ENCODE assay signal across 8 mouse cellular contexts in the genomic region with DNA sequence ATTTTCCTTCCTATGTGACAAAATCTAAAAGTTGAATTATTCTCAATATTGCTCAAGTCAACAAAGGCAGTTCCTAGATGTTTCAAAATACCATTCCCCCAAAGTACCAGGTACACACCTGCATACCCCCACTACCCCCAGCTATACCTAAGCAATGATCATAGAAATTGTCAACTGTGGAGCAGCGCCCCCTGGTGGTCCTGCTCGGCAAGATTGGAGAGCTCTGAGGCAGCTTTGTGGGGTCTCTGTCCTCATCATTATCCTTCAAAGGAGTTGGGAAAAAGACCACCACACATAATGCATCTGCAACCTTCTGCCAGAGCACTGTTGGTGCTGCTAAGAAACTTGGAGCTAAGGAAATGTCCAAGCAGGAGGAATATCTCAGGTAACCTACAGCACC. TPM values are rescaled to one million over a fixed set of nuclear protein-coding genes. Genes with fewer than 3 reads are reported as not detected.
DNase-seq lines count a peak whose midpoint lies in the region; ATAC-seq and TF ChIP-seq lines count a peak whose summit lies in the region.

No protein-coding gene starts in this region.

- ATAC-seq in forebrain, embryonic 14.5 days: no peak; the same call in 1 of the 2 replicates
- ATAC-seq in forebrain, embryonic 13.5 days: no peak
- no peak for ATAC-seq in lung, postnatal 0 days

- H3K4me3 ChIP-seq in forebrain, embryonic 14.5 days (ENCODE audit: low read depth, low read length): no peak overlapping the region
- no peak overlapping the region for H3K4me3 ChIP-seq in forebrain, embryonic 13.5 days
- no peak overlapping the region for H3K4me3 ChIP-seq in lung, postnatal 0 days (ENCODE audit: low read depth, low read length)

- no peak overlapping the region for H3K9ac ChIP-seq in forebrain, embryonic 14.5 days (ENCODE audit: low read length)
- no peak overlapping the region for H3K9ac ChIP-seq in forebrain, embryonic 13.5 days
- H3K9ac ChIP-seq in lung, postnatal 0 days (replicated peaks; ENCODE audit: low read depth): no peak overlapping the region

- H3K36me3 ChIP-seq in forebrain, embryonic 14.5 days (ENCODE audit: control insufficient read depth, insufficient read depth, low read length): no peaks in the 10 kb centered on the region
- no peaks in the 10 kb centered on the region for H3K36me3 ChIP-seq in forebrain, embryonic 13.5 days (ENCODE audit: poor library complexity, severe bottlenecking)
- H3K36me3 ChIP-seq in lung, postnatal 0 days (ENCODE audit: insufficient read depth, low read length): no peaks in the 10 kb centered on the region

- no peaks in the 10 kb centered on the region for H3K9me3 ChIP-seq in forebrain, embryonic 14.5 days (replicated peaks; ENCODE audit: control insufficient read depth, low read length)
- H3K9me3 ChIP-seq in forebrain, embryonic 13.5 days (replicated peaks): no peaks in the 10 kb centered on the region
- no peaks in the 10 kb centered on the region for H3K9me3 ChIP-seq in lung, postnatal 0 days (ENCODE audit: low read length)

- DNase-seq in forebrain, embryonic 14.5 days (ENCODE audit: low spot score): peak; percentile 58
- DNase-seq in right cerebral cortex, adult 18-20 months: peak; percentile 13
- DNase-seq in right cerebral cortex, postnatal 36 days (ENCODE audit: low spot score in 2 of 2): no peak
- DNase-seq in cerebellum, adult 9-10 months: peak; percentile 29
- peak; percentile 35 to 65 for DNase-seq in heart, postnatal 10 days
- no peak for DNase-seq in lung, postnatal 0 days (ENCODE audit: low spot score)
- peak; percentile 47 for DNase-seq in thymus, postnatal 0 days (ENCODE audit: low spot score)

- H3K27ac ChIP-seq in forebrain, embryonic 14.5 days (ENCODE audit: low read depth, low read length): no peak overlapping the region
- H3K27ac ChIP-seq in forebrain, embryonic 13.5 days: no peak overlapping the region
- no peak overlapping the region for H3K27ac ChIP-seq in lung, postnatal 0 days (ENCODE audit: low read length)

- no peak overlapping the region for H3K4me2 ChIP-seq in forebrain, embryonic 14.5 days (ENCODE audit: low read length)
- H3K4me2 ChIP-seq in forebrain, embryonic 13.5 days: no peak overlapping the region
- H3K4me2 ChIP-seq in lung, postnatal 0 days (replicated peaks; ENCODE audit: low read depth, low read length): no peak overlapping the region

- 0% methylated on average over 2 of the region's 2 CpGs for WGBS in forebrain, embryonic 14.5 days
- 3% methylated on average over 2 of the region's 2 CpGs for WGBS in forebrain, embryonic 13.5 days
- WGBS in lung, postnatal 0 days: 3% methylated on average over 2 of the region's 2 CpGs

- H3K4me1 ChIP-seq in forebrain, embryonic 14.5 days (ENCODE audit: control insufficient read depth, insufficient read depth, low read length): no peaks in the 10 kb centered on the region
- H3K4me1 ChIP-seq in forebrain, embryonic 13.5 days: peaks cover 10% of the 10 kb centered on the region
- no peaks in the 10 kb centered on the region for H3K4me1 ChIP-seq in lung, postnatal 0 days (ENCODE audit: insufficient read depth, low read depth, low read length)

- intact Hi-C loops in heart, postnatal 10 days (cut with DNase I): loop anchor here (1.0 to 5.0 kb wide), 3 partner anchors 35 to 186 kb away; no protein-coding TSS in a partner anchor

- peak; percentile 89 for TF ChIP-seq CTCF in lung, postnatal 0 days (IDR thresholded peaks at IDR 0.05)

- TF ChIP-seq EP300 in lung, postnatal 0 days (IDR thresholded peaks at IDR 0.05): no peak

- H3K27me3 ChIP-seq in forebrain, embryonic 14.5 days (replicated peaks; ENCODE audit: control insufficient read depth, insufficient read depth, low read length): no peaks in the 10 kb centered on the region
- no peaks in the 10 kb centered on the region for H3K27me3 ChIP-seq in forebrain, embryonic 13.5 days
- no peaks in the 10 kb centered on the region for H3K27me3 ChIP-seq in lung, postnatal 0 days (replicated peaks; ENCODE audit: insufficient read depth, low read length)

RNA-seq across cellular contexts. Expression of a gene that starts 46.4 kb away (rescaled TPM):
- polyA plus RNA-seq in forebrain, embryonic 14.5 days (2014; fragmentation: Nextera tagmentation; extraction: Ambion mirVana): 0.17 and 0.46 TPM in 2 replicates
- 0.85 and 0.97 TPM in 2 replicates for polyA plus RNA-seq in forebrain, embryonic 13.5 days (2015; fragmentation: Nextera tagmentation; extraction: Ambion mirVana)
- under 1 TPM; 0.55 to 0.74 TPM for total RNA-seq in heart, postnatal 10 days (2021)
- 0.46 and 1.1 TPM in 2 replicates for polyA plus RNA-seq in lung, postnatal 0 days (2015; fragmentation: Nextera tagmentation; extraction: Ambion mirVana)
- 1.2 and 2.0 TPM in 2 replicates for polyA plus RNA-seq in thymus, postnatal 0 days (2015; fragmentation: Nextera tagmentation; extraction: Ambion mirVana)

RNA-seq across cellular contexts. Expression of a gene that starts 56.5 kb away (rescaled TPM):
- polyA plus RNA-seq in forebrain, embryonic 14.5 days (2014; fragmentation: Nextera tagmentation; extraction: Ambion mirVana): 33.9 and 36.4 TPM in 2 replicates
- 43.3 and 51.8 TPM in 2 replicates for polyA plus RNA-seq in forebrain, embryonic 13.5 days (2015; fragmentation: Nextera tagmentation; extraction: Ambion mirVana)
- 10 to 100 TPM; 52.7 to 58.7 TPM for total RNA-seq in heart, postnatal 10 days (2021)
- 11.1 and 14.2 TPM in 2 replicates for polyA plus RNA-seq in lung, postnatal 0 days (2015; fragmentation: Nextera tagmentation; extraction: Ambion mirVana)
- 22.7 and 23.6 TPM in 2 replicates for polyA plus RNA-seq in thymus, postnatal 0 days (2015; fragmentation: Nextera tagmentation; extraction: Ambion mirVana)

Comparison
In these comparisons a context has a peak if more than half of its experiments do, and no peak if none do; other contexts are left out.
1. DNase-seq: peak in forebrain, embryonic 14.5 days (single experiment), right cerebral cortex, adult 18-20 months (single experiment), cerebellum, adult 9-10 months (single experiment), heart, postnatal 10 days (2 of 2) and thymus, postnatal 0 days (single experiment); none in right cerebral cortex, postnatal 36 days (0 of 2) and lung, postnatal 0 days (single experiment).